Mouse (Mus musculus) testis, adult 2 months (tissue): ENCODE results near the gene Swi5. TPM values are rescaled to one million over a fixed set of nuclear protein-coding genes. Genes with fewer than 3 reads are reported as not detected.

Source experiments
- H3K27ac ChIP-seq: fragments of 200-500 bp; 2 replicates; pipeline ENCODE4 v1.5.1; 2012; ENCODE audit warnings: low read depth, low read length; ENCODE audit not compliant: control insufficient read depth, insufficient read depth
- H3K27me3 ChIP-seq: fragments of 200-500 bp; 2 replicates; pipeline ENCODE4 v1.6.1; 2012; ENCODE audit warnings: mild to moderate bottlenecking, low read length, moderate library complexity; ENCODE audit not compliant: control insufficient read depth, insufficient read depth
- H3K36me3 ChIP-seq: fragments of 200-500 bp; 2 replicates; pipeline ENCODE4 v1.6.1; 2012; ENCODE audit warnings: mild to moderate bottlenecking, low read length; ENCODE audit not compliant: control insufficient read depth, insufficient read depth
- H3K4me1 ChIP-seq: fragments of 200-500 bp; 2 replicates; pipeline ENCODE4 v1.6.1; 2012; ENCODE audit warnings: low read length; ENCODE audit not compliant: control insufficient read depth, insufficient read depth
- H3K4me3 ChIP-seq: fragments of 200-500 bp; 2 replicates; pipeline ENCODE4 v1.5.1; 2012; ENCODE audit warnings: low read depth, mild to moderate bottlenecking, low read length, moderate library complexity, mixed read lengths; ENCODE audit not compliant: control insufficient read depth
- CTCF ChIP-seq: fragments of 200-500 bp; IDR thresholded peaks from 2 replicates; pipeline ENCODE4 v1.5.1; 2012; ENCODE audit warnings: low read depth, mild to moderate bottlenecking, inconsistent platforms, low read length, moderate library complexity; ENCODE audit not compliant: control insufficient read depth, insufficient read depth, insufficient replicate concordance
- POLR2A ChIP-seq: fragments of 200-500 bp; IDR thresholded peaks from 2 replicates; pipeline ENCODE4 v1.6.1; 2012; ENCODE audit warnings: low read depth, mild to moderate bottlenecking, inconsistent platforms, low read length, moderate library complexity; ENCODE audit not compliant: control insufficient read depth
- polyA plus RNA-seq: library from polyadenylated mRNA; depleted of rRNA; stranded (reverse); fragments of >200 nt; gene quantifications from 2 replicates; pipeline ENCODE4 v1.2.3, GENCODE M21; 2012

The Swi5 gene
- polyA plus RNA-seq, 1 experiment = 421 TPM

DNA sequence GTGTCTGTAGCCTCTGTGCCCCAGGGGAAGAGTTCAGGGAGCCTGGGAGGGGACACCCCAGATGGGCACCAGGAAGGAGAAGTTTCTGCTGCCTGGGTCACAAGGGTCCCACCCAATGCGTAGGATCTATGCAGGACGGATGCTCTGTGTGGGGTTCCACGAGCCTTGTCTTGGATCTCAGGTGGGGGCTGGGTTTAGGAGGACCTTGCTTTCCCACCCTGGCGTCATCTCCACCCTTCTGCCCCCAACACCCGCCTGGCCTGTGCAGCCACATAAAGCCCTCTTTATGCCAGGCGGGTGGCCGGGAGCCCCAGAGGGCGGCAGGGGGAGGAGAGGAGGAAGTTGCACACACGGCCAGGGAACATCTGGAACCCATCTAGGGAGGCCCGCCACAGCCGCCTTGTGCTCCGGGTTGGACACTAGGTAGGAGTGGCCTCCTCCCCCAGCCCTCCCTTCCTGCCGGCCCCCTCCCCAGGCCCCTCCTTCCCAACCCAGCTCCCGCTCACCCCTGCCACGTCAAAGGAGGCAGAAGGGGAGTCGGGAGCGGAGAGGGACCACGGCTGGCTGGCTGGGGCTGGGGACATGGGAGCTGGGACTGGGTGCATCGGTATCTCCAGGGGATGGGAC, 30.0 kb upstream of the Swi5 start:
- 0 out of 2 replicates have a peak overlapping the region, but pooled peaks have one; percentile 34 for H3K27ac ChIP-seq
- H3K4me1 ChIP-seq = peaks cover 7% of the 10 kb centered on the region
- H3K27me3 ChIP-seq = no peaks in the 10 kb centered on the region
- H3K36me3 ChIP-seq = no peaks in the 10 kb centered on the region
- TF ChIP-seq CTCF (no peak), POLR2A (0 out of 2 replicates have a peak, but pooled peaks have one; percentile 28)
- peak overlapping the region; percentile 46 for H3K4me3 ChIP-seq

DNA sequence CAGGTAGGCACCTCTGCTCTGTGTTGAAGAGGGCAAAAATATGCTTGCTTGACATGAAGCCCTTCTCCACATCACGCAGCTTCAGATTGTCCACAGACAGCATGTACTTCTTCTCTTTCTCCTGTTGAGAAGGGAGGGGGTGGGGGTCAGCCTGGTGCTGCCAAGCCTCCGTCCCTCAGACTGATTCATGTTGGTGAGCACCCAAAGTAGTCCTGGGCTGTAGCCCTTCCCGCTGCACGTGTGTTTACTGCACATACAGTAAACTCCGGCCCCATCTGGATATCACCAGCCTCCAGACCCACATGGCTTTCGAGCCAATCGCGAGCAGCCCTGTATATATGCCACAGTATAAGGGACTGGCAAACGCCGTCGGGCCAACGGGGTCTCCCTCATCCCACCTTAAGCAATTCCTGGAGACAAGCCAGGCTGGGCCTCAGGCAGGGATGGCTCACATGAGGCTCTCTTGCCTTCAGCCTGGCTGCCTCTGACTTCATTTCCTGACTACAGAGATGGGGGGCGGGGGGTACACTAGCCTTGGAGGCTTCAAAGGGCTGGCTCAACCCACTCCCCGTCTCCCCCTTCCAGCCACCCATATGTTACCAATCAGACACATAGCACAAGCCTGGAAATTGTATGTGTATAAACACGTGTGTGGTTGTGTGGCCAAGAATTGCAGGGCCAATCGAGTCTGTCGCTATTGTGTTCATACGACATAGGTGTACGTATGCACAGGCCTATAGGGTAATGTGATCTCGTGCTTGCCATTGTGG, 29.2 kb upstream of the Swi5 start:
- TF ChIP-seq POLR2A (no peak), CTCF (no peak)
- H3K4me1 ChIP-seq = peaks cover 10% of the 10 kb centered on the region
- H3K27ac ChIP-seq = no peak overlapping the region
- no peaks in the 10 kb centered on the region for H3K27me3 ChIP-seq
- H3K36me3 ChIP-seq = no peaks in the 10 kb centered on the region
- no peak overlapping the region for H3K4me3 ChIP-seq

DNA sequence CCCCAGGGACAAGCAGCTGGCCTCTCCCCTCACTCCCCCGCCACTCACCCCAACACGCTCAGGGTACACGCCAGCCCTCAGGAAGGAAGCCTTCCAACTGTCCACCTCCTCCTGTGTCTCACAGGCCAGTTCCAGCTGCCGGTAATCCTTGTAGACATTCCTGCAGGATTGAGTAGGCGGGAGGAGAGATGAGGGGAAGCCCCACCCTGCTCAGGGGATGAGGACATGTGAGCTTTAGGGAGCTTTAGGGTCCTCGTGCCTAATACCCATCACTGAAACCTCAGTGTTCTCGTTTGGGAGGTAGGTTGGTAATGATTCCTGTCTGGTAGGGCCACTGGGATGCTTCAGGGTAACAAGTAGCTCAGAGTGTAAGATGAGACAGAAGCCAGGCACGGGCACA, 27.9 kb upstream of the Swi5 start:
- Histone ChIP-seq H3K4me1 (peaks cover 17% of the 10 kb centered on the region), H3K36me3 (no peaks in the 10 kb centered on the region), H3K27me3 (no peaks in the 10 kb centered on the region), H3K4me3 (no peak overlapping the region), H3K27ac (no peak overlapping the region)
- TF ChIP-seq CTCF (no peak), POLR2A (no peak)

DNA sequence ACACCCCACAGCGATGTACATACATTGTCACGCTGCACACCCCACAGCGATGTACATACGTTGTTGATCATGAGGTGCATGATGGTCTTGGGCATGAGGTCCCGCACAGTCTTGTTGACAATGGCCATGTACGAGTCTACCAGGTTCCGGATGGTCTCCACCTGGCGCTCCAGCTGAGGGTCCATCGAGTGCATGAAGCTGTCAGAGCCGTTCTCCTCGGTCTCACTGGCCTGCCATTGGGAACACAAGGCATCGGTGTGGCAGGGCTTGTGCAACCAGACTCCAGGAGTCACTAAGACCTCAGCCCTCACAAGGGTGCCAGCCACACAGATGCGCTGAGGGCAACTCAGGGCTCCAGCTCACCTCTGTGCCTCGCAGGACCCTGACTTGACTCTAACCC, 27.0 kb upstream of the Swi5 start:
- H3K4me1 ChIP-seq = peaks cover 17% of the 10 kb centered on the region
- TF ChIP-seq POLR2A = no peak
- no peak for TF ChIP-seq CTCF
- no peaks in the 10 kb centered on the region for H3K36me3 ChIP-seq
- no peak overlapping the region for H3K27ac ChIP-seq
- H3K27me3 ChIP-seq = no peaks in the 10 kb centered on the region
- no peak overlapping the region for H3K4me3 ChIP-seq

DNA sequence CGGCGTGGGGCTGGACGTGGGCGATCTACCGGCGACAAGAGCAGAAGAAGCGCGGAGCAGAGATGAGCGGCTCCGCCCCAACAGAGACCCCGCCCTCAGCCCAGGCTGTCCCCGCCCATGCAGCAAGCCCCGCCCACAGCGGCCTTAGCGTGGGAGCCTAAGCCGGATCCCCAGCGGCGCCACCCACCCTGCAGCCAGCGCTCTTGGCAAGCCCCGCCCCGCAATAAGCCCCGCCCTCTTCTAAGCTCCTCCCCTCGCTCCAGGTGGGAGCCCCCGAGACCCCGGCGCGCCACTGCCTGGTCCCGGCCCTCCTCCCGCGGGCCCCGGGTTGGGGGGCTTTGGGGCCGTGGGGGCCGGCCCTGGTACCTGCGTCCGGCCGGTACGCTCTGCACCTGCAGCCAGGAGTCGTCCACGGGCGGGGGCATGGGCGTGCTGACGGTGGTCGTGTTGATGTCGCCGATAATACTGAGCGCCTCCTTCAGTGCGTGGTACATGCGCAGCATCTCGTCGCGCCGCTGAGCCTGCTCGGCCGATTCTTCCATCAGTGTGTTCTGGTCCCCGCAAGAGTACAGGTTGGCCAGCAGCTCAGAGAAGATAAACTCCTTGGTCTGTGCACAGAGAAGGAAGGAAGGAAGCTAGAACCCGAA, 24.6 kb upstream of the Swi5 start:
- TF ChIP-seq CTCF (no peak), POLR2A (no peak)
- H3K4me1 ChIP-seq = peaks cover 14% of the 10 kb centered on the region
- H3K4me3 ChIP-seq = peak overlapping the region; percentile 75
- H3K27me3 ChIP-seq = no peaks in the 10 kb centered on the region
- no peak overlapping the region for H3K27ac ChIP-seq
- no peaks in the 10 kb centered on the region for H3K36me3 ChIP-seq

DNA sequence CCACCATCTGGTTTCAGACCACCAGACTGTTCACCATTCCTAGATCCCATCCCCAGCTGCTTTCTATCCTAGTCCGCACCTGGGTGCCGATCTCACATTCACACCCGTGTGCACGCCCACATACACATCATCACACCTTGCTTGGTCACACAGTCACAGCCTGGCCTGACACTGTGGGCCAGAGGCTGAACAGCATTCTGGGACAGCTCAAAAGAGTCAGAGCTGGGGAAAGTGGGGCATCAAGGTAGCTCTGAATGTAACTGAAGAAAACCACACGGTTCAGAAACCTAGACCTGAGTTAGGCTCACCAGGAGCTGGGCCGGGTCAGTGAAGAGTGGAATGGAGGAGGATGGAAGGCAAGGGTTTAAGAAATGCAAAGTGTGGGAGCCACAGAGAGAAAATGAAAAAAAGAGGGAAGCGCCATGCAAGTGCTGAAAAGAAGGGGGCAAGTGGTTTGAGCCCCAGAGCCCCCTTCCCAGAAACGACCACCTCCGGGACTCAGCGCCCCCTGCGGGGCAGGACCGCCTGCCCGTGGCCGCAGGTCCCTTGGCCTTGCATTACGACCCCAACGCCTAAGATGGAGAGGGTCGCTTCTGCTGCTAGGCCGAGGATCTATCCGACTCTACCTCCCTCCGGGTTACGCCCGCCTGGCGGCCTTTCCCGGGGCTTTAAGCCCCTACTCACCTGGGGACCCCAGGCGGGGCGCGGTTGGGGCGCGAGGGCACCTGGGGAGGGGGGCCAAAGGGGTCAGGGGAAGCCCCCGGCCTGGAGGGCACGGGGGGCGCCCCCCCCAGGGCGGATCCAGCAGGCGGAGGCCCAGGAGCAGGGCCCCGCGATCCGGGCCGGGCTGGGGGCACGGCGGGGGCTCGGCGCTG, 23.8 kb upstream of the Swi5 start:
- TF ChIP-seq POLR2A (no peak), CTCF (no peak)
- peaks cover 3% of the 10 kb centered on the region for H3K36me3 ChIP-seq

More for the DNA sequence above, 23.8 kb upstream of the Swi5 start:
- H3K4me1 ChIP-seq = peaks cover 11% of the 10 kb centered on the region
- peak overlapping the region; percentile 45; the same call in 1 of the 2 replicates for H3K4me3 ChIP-seq
- H3K27ac ChIP-seq = no peak overlapping the region
- no peaks in the 10 kb centered on the region for H3K27me3 ChIP-seq
